Mouse (Mus musculus) liver, embryonic 14 days (tissue): ENCODE data around the gene Dynlt1b. TPM values are rescaled to one million over a fixed set of nuclear protein-coding genes. Genes with fewer than 3 reads are reported as not detected.

Experiments
- polyA plus RNA-seq: library from polyadenylated mRNA; depleted of rRNA; stranded (reverse); fragments of >200 nt; gene quantifications from 2 replicates; pipeline ENCODE4 v1.2.3, GENCODE M21; 2012; rRNA removed

Dynlt1b gene
- 101 and 120 TPM in 2 replicates for polyA plus RNA-seq

GRCm38 (mm10) chr17:6429945-6430344 is at the start of gene Dynlt1b:
TSS of gene Dynlt1b (plus strand) at chr17:6430112.

Other genes with a start within 250 kb of the Dynlt1b start
- 1.9 and 2.5 TPM in 2 replicates for gene Tmem181a, start 173.3 kb upstream of the Dynlt1b start, polyA plus RNA-seq
- 7.4 and 7.7 TPM in 2 replicates for gene Dynlt1a, start 112.6 kb upstream of the Dynlt1b start, polyA plus RNA-seq
- 5.8 and 7.2 TPM in 2 replicates for gene Dynlt1c, start 171.6 kb downstream of the Dynlt1b start, polyA plus RNA-seq
- 63.7 and 73.8 TPM in 2 replicates for gene Dynlt1f, start 225.8 kb downstream of the Dynlt1b start, polyA plus RNA-seq
- 0.02 and 0.05 TPM in 2 replicates for gene Sytl3, start 229.0 kb downstream of the Dynlt1b start, polyA plus RNA-seq